22 mouse cellular contexts compared by ENCODE assay signal in the genomic region with DNA sequence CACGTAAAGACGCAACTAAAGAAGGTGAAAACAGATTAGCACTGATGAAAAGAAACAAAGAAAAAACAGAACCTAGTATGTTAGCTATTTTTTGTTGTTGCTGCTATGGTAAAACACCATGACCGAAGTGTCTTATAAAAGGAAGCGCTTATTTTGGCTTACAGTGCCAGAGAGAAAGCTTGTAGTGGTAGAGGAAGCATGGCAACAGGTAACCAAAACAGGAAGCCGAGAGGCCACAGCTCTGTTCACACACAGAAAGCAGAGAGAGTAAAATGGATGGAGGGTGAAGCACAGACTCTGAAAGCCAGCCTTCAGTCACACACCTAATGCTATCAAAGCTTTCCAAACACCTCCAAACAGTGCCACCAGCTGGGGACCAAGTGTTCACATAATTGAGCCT. TPM values are rescaled to one million over a fixed set of nuclear protein-coding genes. Genes with fewer than 3 reads are reported as not detected.
"Had no signal": no experiment of that assay in that cellular context is flagged by ENCODE, and none has a peak within 500 bp of the region (broad histone marks: within the 10 kb centered on the region; RNA-seq: fewer than 3 reads in every experiment).

No protein-coding gene starts in this region.

- H3K4me2 ChIP-seq: limb, embryonic 13.5 days; liver, embryonic 13.5 days; midbrain, embryonic 11.5 days; neural tube, embryonic 12.5 days; neural tube, embryonic 15.5 days had no signal

- H3K27me3 ChIP-seq: limb, embryonic 13.5 days; liver, embryonic 13.5 days; neural tube, embryonic 12.5 days; neural tube, embryonic 15.5 days had no signal

- ATAC-seq: intestine, postnatal 0 days had no signal

- DNase-seq: kidney, adult 2 months; kidney, postnatal 10 days; kidney, postnatal 4 days; layer of hippocampus, adult 9-11 months; liver, embryonic 13.5 days; lung, adult 2 months; midbrain, embryonic 14.5 days; retina, postnatal 1 day; right cerebral cortex, postnatal 25 days; spleen, adult 18-20 months; thymus, adult 2 months; thymus, postnatal 14 days had no signal

- H3K9ac ChIP-seq: limb, embryonic 13.5 days; liver, embryonic 13.5 days; neural tube, embryonic 12.5 days; neural tube, embryonic 15.5 days had no signal

- H3K9me3 ChIP-seq: limb, embryonic 10.5 days; neural tube, embryonic 15.5 days had no signal

- H3K36me3 ChIP-seq: limb, embryonic 10.5 days; limb, embryonic 13.5 days; liver, embryonic 13.5 days; neural tube, embryonic 12.5 days; neural tube, embryonic 15.5 days had no signal

- H3K4me1 ChIP-seq: limb, embryonic 10.5 days; limb, embryonic 13.5 days; liver, embryonic 13.5 days; neural tube, embryonic 12.5 days; neural tube, embryonic 15.5 days had no signal

- H3K4me3 ChIP-seq: limb, embryonic 10.5 days; limb, embryonic 13.5 days; liver, embryonic 13.5 days; neural tube, embryonic 12.5 days; neural tube, embryonic 15.5 days had no signal

- H3K27ac ChIP-seq: limb, embryonic 10.5 days; limb, embryonic 13.5 days; liver, embryonic 13.5 days; macrophage; neural tube, embryonic 12.5 days; neural tube, embryonic 15.5 days had no signal

RNA-seq across cellular contexts. Expression of gene Klhl31, which starts 34.7 kb away (rescaled TPM):
- total RNA-seq: layer of hippocampus, adult 18-20 months; megakaryocyte-erythroid progenitor cell, adult 5-6 weeks had no signal
- polyA plus RNA-seq: intestine, postnatal 0 days; liver, adult 2 months; macrophage; midbrain, embryonic 14.5 days had no signal
